Mouse (Mus musculus) MEL (cell line): Measurements from ENCODE around the gene Ip6k3. TPM values are rescaled to one million over a fixed set of nuclear protein-coding genes. Genes with fewer than 3 reads are reported as not detected.

Experiments
- DNase-seq: peaks from one replicate; pipeline ENCODE4 v3.0.0; 2011; ENCODE audit warnings: low read depth, low spot score
- H3K27ac ChIP-seq: 2 replicates; pipeline ENCODE4 v1.5.1; 2012; ENCODE audit warnings: low read depth, mild to moderate bottlenecking, control low read depth, low read length, moderate library complexity; ENCODE audit not compliant: control insufficient read depth
- H3K27me3 ChIP-seq, 2 experiments: fragments of 150-350 bp in 1 of 2; sonication (generic) in 1 of 2; 2 replicates each; pipeline ENCODE4 v1.6.1; 2012; ENCODE audit warnings: low read length in 2 of 2, mild to moderate bottlenecking in 2 of 2, improper control_type of control experiment in 1 of 2, moderate library complexity in 1 of 2; ENCODE audit not compliant: insufficient read depth in 2 of 2, control insufficient read depth in 1 of 2
- H3K36me3 ChIP-seq, 2 experiments: 2 replicates each; pipeline ENCODE4 v1.6.1; 2012 to 2014; ENCODE audit warnings: low read length in 2 of 2, improper control_type of control experiment in 1 of 2, inconsistent platforms in 1 of 2, mild to moderate bottlenecking in 1 of 2; ENCODE audit not compliant: insufficient read depth in 2 of 2, control insufficient read depth in 1 of 2
- H3K4me1 ChIP-seq, 2 experiments: fragments of 150-350 bp in 1 of 2; sonication (generic) in 1 of 2; 2 replicates each; pipeline ENCODE4 v1.6.1; 2012; ENCODE audit warnings: low read length in 2 of 2, improper control_type of control experiment in 1 of 2, mild to moderate bottlenecking in 1 of 2; ENCODE audit not compliant: insufficient read depth in 2 of 2, control insufficient read depth in 1 of 2
- H3K4me3 ChIP-seq, 2 experiments: fragments of 150-350 bp in 1 of 2; sonication (generic) in 1 of 2; 2 replicates each; pipeline ENCODE4 v1.5.1; 2012; ENCODE audit warnings: low read depth in 2 of 2, low read length in 2 of 2, mild to moderate bottlenecking in 2 of 2, moderate library complexity in 2 of 2, control low read depth in 1 of 2, improper control_type of control experiment in 1 of 2; ENCODE audit not compliant: control insufficient read depth in 1 of 2, insufficient read depth in 1 of 2
- H3K79me2 ChIP-seq: 2 replicates; pipeline ENCODE4 v1.6.1; 2012; ENCODE audit warnings: mild to moderate bottlenecking, low read length, moderate library complexity; ENCODE audit not compliant: control insufficient read depth, poor library complexity, insufficient read depth
- H3K9ac ChIP-seq: 2 replicates; pipeline ENCODE4 v1.6.1; 2012; ENCODE audit warnings: low read depth, mild to moderate bottlenecking, control low read depth, low read length, moderate library complexity; ENCODE audit not compliant: control insufficient read depth, poor library complexity, severe bottlenecking
- H3K9me3 ChIP-seq: fragments of 150-350 bp; sonication (generic); replicated peaks from 2 replicates; pipeline ENCODE4 v1.6.1; 2012; ENCODE audit warnings: mild to moderate bottlenecking, low read length, improper control_type of control experiment, moderate library complexity; ENCODE audit not compliant: insufficient read depth
- BHLHE40 ChIP-seq: IDR thresholded peaks from 2 replicates; pipeline ENCODE4 v1.6.1; 2012; ENCODE audit warnings: low read depth, mild to moderate bottlenecking, inconsistent platforms, low read length, improper control_type of control experiment, borderline replicate concordance
- CHD1 ChIP-seq: IDR thresholded peaks from 2 replicates; pipeline ENCODE4 v1.6.1; 2012; ENCODE audit warnings: low read depth, mild to moderate bottlenecking, inconsistent platforms, low read length, improper control_type of control experiment
- E2F4 ChIP-seq: IDR thresholded peaks from 2 replicates; pipeline ENCODE4 v1.6.1; 2011; ENCODE audit warnings: low read depth, low read length, improper control_type of control experiment, borderline replicate concordance
- ELF1 ChIP-seq: IDR thresholded peaks from 2 replicates; pipeline ENCODE4 v1.6.1; 2014; ENCODE audit warnings: low read depth, mild to moderate bottlenecking, inconsistent platforms, low read length, improper control_type of control experiment, moderate library complexity
- ETS1 ChIP-seq: IDR thresholded peaks from 2 replicates; pipeline ENCODE4 v1.6.1; 2012; ENCODE audit warnings: low read depth, mild to moderate bottlenecking, inconsistent platforms, low read length, improper control_type of control experiment, moderate library complexity
- GATA1 ChIP-seq: IDR thresholded peaks from 2 replicates; pipeline ENCODE4 v1.6.1; 2011; ENCODE audit warnings: low read depth, low read length, improper control_type of control experiment
- HCFC1 ChIP-seq: IDR thresholded peaks from 2 replicates; pipeline ENCODE4 v1.6.1; 2012; ENCODE audit warnings: low read depth, mild to moderate bottlenecking, inconsistent platforms, low read length, improper control_type of control experiment, moderate library complexity
- JUND ChIP-seq: IDR thresholded peaks from 2 replicates; pipeline ENCODE4 v1.6.1; 2011; ENCODE audit warnings: low read depth, mild to moderate bottlenecking, improper control_type of control experiment, low read length
- KAT2A ChIP-seq: conservative IDR thresholded peaks from 2 replicates; pipeline ENCODE4 v1.6.1; 2012; ENCODE audit warnings: low read depth, low read length, improper control_type of control experiment, inconsistent platforms
- MAFK ChIP-seq: IDR thresholded peaks from 2 replicates; pipeline ENCODE4 v1.6.1; 2011; ENCODE audit warnings: low read depth, mild to moderate bottlenecking, low read length, improper control_type of control experiment, borderline replicate concordance
- MAX ChIP-seq: IDR thresholded peaks from 2 replicates; pipeline ENCODE4 v1.6.1; 2011; ENCODE audit warnings: low read length, improper control_type of control experiment
- MAZ ChIP-seq: IDR thresholded peaks from 2 replicates; pipeline ENCODE4 v1.6.1; 2012; ENCODE audit warnings: low read depth, mild to moderate bottlenecking, inconsistent platforms, low read length, improper control_type of control experiment
- MEF2A ChIP-seq: IDR thresholded peaks from 2 replicates; pipeline ENCODE4 v1.6.1; 2014; ENCODE audit warnings: low read depth, mild to moderate bottlenecking, inconsistent platforms, low read length, improper control_type of control experiment; ENCODE audit not compliant: poor library complexity, insufficient replicate concordance, severe bottlenecking; ENCODE audit errors: extremely low read depth
- MYB ChIP-seq: IDR thresholded peaks from 2 replicates; pipeline ENCODE4 v1.6.1; 2011; ENCODE audit warnings: mild to moderate bottlenecking, low read depth, low read length, improper control_type of control experiment
- MYC ChIP-seq: IDR thresholded peaks from 2 replicates; pipeline ENCODE4 v1.6.1; 2011; ENCODE audit warnings: low read depth, mild to moderate bottlenecking, low read length, improper control_type of control experiment, moderate library complexity
- NRF1 ChIP-seq: IDR thresholded peaks from 2 replicates; pipeline ENCODE4 v1.6.1; 2014; ENCODE audit warnings: low read depth, mild to moderate bottlenecking, inconsistent platforms, low read length, improper control_type of control experiment, moderate library complexity; ENCODE audit not compliant: poor library complexity, insufficient read depth, severe bottlenecking
- POLR2A ChIP-seq, 2 experiments: IDR thresholded peaks; 2 replicates each; pipeline ENCODE4 v1.6.1; 2011 to 2012; ENCODE audit warnings: low read length in 2 of 2, mild to moderate bottlenecking in 2 of 2, control low read depth in 1 of 2, improper control_type of control experiment in 1 of 2, low read depth in 1 of 2, moderate library complexity in 1 of 2; ENCODE audit not compliant: control insufficient read depth in 1 of 2, insufficient read depth in 1 of 2, poor library complexity in 1 of 2
- POLR2AphosphoS2 ChIP-seq: IDR thresholded peaks from 2 replicates; pipeline ENCODE4 v1.6.1; 2011; ENCODE audit warnings: low read length, improper control_type of control experiment
- RAD21 ChIP-seq: IDR thresholded peaks from 2 replicates; pipeline ENCODE4 v1.6.1; 2011; ENCODE audit warnings: mild to moderate bottlenecking, low read depth, low read length, improper control_type of control experiment
- SIN3A ChIP-seq: IDR thresholded peaks from 2 replicates; pipeline ENCODE4 v1.6.1; 2012; ENCODE audit warnings: low read length, improper control_type of control experiment, inconsistent platforms
- SMC3 ChIP-seq: IDR thresholded peaks from 2 replicates; pipeline ENCODE4 v1.6.1; 2011; ENCODE audit warnings: low read depth, low read length, improper control_type of control experiment
- TAL1 ChIP-seq: IDR thresholded peaks from 2 replicates; pipeline ENCODE4 v1.6.1; 2012; ENCODE audit warnings: mild to moderate bottlenecking, inconsistent platforms, low read length, moderate library complexity, mixed read lengths
- TBP ChIP-seq: IDR thresholded peaks from 2 replicates; pipeline ENCODE4 v1.8.0; 2011; ENCODE audit warnings: low read depth, low read length, improper control_type of control experiment
- TCF12 ChIP-seq: IDR thresholded peaks from 2 replicates; pipeline ENCODE4 v1.6.1; 2014; ENCODE audit warnings: low read depth, mild to moderate bottlenecking, inconsistent platforms, low read length, improper control_type of control experiment, moderate library complexity
- UBTF ChIP-seq: IDR thresholded peaks from 2 replicates; pipeline ENCODE4 v1.6.1; 2012; ENCODE audit warnings: low read depth, mild to moderate bottlenecking, inconsistent platforms, low read length, improper control_type of control experiment, moderate library complexity, borderline replicate concordance; ENCODE audit not compliant: insufficient read depth
- USF1 ChIP-seq: IDR thresholded peaks from 2 replicates; pipeline ENCODE4 v1.6.1; 2014; ENCODE audit warnings: low read depth, mild to moderate bottlenecking, inconsistent platforms, low read length, improper control_type of control experiment, moderate library complexity
- USF2 ChIP-seq, 2 experiments: IDR thresholded peaks; 2 replicates each; pipeline ENCODE4 v1.6.1; 2011 to 2012; ENCODE audit warnings: improper control_type of control experiment in 2 of 2, low read length in 2 of 2, borderline replicate concordance in 1 of 2, inconsistent platforms in 1 of 2, low read depth in 1 of 2, mild to moderate bottlenecking in 1 of 2; ENCODE audit not compliant: insufficient read depth in 1 of 2
- ZC3H11A ChIP-seq: IDR thresholded peaks from 2 replicates; pipeline ENCODE4 v1.6.1; 2012; ENCODE audit warnings: low read depth, mild to moderate bottlenecking, inconsistent platforms, low read length, improper control_type of control experiment
- ZMIZ1 ChIP-seq: IDR thresholded peaks from 2 replicates; pipeline ENCODE4 v1.6.1; 2012; ENCODE audit warnings: low read depth, mild to moderate bottlenecking, inconsistent platforms, low read length, improper control_type of control experiment, moderate library complexity
- ZNF384 ChIP-seq: IDR thresholded peaks from 2 replicates; pipeline ENCODE4 v1.6.1; 2012; ENCODE audit warnings: low read depth, mild to moderate bottlenecking, inconsistent platforms, low read length, improper control_type of control experiment
- polyA plus RNA-seq, 2 experiments: library from polyadenylated mRNA; stranded (reverse) in 1 of 2; unstranded in 1 of 2; fragments of >175 nt in 1 of 2; fragments of >200 nt in 1 of 2; gene quantifications; 2 replicates each; pipeline versions ENCODE4 v1.2.1 to v1.2.4; 2012; ENCODE audit warnings: low replicate concordance in 2 of 2, low read depth in 1 of 2; ENCODE audit not compliant: insufficient read length in 2 of 2, insufficient read depth in 1 of 2, missing spikeins in 1 of 2
- total RNA-seq: library from RNA; depleted of rRNA; stranded (reverse); fragments of 300-350 nt; gene quantifications from 2 replicates; pipeline ENCODE4 v1.2.3, GENCODE M21; 2012

Ip6k3 gene
- total and polyA plus RNA-seq, 3 experiments = not detected

DNA sequence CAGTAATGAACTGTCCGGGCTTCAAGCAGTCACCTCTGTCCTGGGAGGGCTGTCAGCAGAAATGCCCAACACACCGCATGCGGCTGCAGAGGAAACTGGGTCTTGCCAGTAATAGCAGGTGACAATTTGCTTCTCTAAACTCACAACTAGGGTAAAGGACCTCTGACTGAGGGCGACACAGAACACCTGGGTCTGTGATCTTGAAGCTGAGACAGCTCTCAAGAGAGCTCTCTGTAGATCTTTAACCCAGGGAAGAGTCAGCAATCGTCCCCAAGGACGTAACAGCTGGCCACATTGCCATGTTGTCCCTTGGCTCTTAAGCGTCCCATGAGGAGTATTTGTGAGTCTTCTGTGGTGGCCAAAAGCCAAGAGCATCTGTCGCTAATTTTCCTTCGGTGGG lies 4.9 kb upstream of the Ip6k3 start:
- Histone ChIP-seq H3K9me3 (no peaks in the 10 kb centered on the region), H3K27ac (no peak overlapping the region), H3K9ac (no peak overlapping the region), H3K36me3 (no peaks in the 10 kb centered on the region), H3K4me1 (no peaks in the 10 kb centered on the region), H3K79me2 (no peaks in the 10 kb centered on the region), H3K27me3 (no peaks in the 10 kb centered on the region; a peak in 1 of 4 replicates), H3K4me3 (no peak overlapping the region)
- no peak for DNase-seq
- TF ChIP-seq MAX (no peak), ZC3H11A (no peak), JUND (no peak), RAD21 (no peak), CHD1 (no peak), MYC (no peak), E2F4 (no peak), TCF12 (no peak), HCFC1 (no peak), MAFK (no peak), POLR2A (IDR thresholded peaks at IDR 0.05; ENCODE audit: control insufficient read depth in 1 of 2, insufficient read depth in 1 of 2, low read depth in 1 of 2, low read length in 2 of 2, poor library complexity in 1 of 2) (no peak), TBP (no peak), SMC3 (no peak), USF1 (no peak), MEF2A (no peak), ELF1 (no peak), UBTF (no peak), MAZ (no peak)

GRCm38 (mm10) chr17:27171121-27171520 lies 3.5 kb upstream of the Ip6k3 start:
- H3K4me3 ChIP-seq = no peak overlapping the region
- DNase-seq = no peak
- H3K4me1 ChIP-seq = no peaks in the 10 kb centered on the region

More at GRCm38 (mm10) chr17:27171121-27171520, 3.5 kb upstream of the Ip6k3 start:
- no peaks in the 10 kb centered on the region for H3K9me3 ChIP-seq
- H3K36me3 ChIP-seq = no peaks in the 10 kb centered on the region
- no peaks in the 10 kb centered on the region for H3K79me2 ChIP-seq
- H3K27me3 ChIP-seq = no peaks in the 10 kb centered on the region; a peak in 1 of 4 replicates
- no peak overlapping the region for H3K9ac ChIP-seq
- TF ChIP-seq ETS1 = no peak
- no peak for TF ChIP-seq POLR2AphosphoS2
- no peak for TF ChIP-seq GATA1
- no peak for TF ChIP-seq MYB
- no peak for TF ChIP-seq ZNF384
- no peak for TF ChIP-seq KAT2A
- no peak for TF ChIP-seq CHD1
- TF ChIP-seq RAD21 = no peak
- no peak for TF ChIP-seq JUND
- TF ChIP-seq ZMIZ1 = no peak
- no peak for TF ChIP-seq MAZ
- TF ChIP-seq TAL1 = no peak
- TF ChIP-seq SIN3A = no peak
- no peak for TF ChIP-seq USF1
- TF ChIP-seq TCF12 = no peak
- no peak for TF ChIP-seq USF2 (IDR thresholded peaks at IDR 0.05; ENCODE audit: borderline replicate concordance in 1 of 2, insufficient read depth in 1 of 2, low read depth in 1 of 2, low read length in 2 of 2)
- TF ChIP-seq NRF1 = no peak
- no peak for TF ChIP-seq SMC3
- TF ChIP-seq BHLHE40 = no peak
- no peak for TF ChIP-seq MAX
- TF ChIP-seq, all 39 proteins: peak for 0
- H3K27ac ChIP-seq = no peak overlapping the region
